Mouse (Mus musculus): ENCODE measurements around the gene Gja3. TPM values are rescaled to one million over a fixed set of nuclear protein-coding genes. Genes with fewer than 3 reads are reported as not detected.
"Not testable (repeated sequence)": the region's sequence is repeated elsewhere in the genome, so short reads cannot be mapped to it uniquely, and the experiment has no call there.

The Gja3 gene
- total and polyA plus RNA-seq, 3 experiments: 18.0 to 27.6 (median 22.4) TPM

DNA sequence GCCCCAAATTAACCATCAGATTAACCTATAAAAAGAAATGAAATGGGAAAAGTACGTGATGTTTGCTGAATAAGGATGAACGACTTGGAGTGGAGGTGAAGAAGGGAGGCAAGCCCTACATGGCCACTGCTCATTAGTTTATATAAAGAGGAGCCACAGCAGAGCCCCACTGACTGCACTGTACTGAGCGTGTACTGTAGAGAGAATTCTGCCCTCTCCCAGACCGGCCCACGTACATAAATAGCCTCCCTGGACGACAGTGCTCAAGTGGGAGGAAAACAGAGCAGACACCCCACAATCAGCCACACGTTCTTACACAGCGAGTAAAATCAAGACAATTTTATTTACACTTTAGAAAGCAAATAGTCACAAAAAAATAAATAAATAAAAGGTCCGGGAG, 23.8 kb downstream of the Gja3 start:
- H3K4me1 ChIP-seq (ENCODE audit: control insufficient read depth, insufficient read depth, low read length): peaks cover 1% of the 10 kb centered on the region; the same call in 1 of the 2 replicates
- H3K27ac ChIP-seq: peak overlapping the region; percentile 81
- intact Hi-C loops (cut with DNase I): no loop called here
- H3K27me3 ChIP-seq (ENCODE audit: control insufficient read depth, insufficient read depth, low read length): no peaks in the 10 kb centered on the region
- 50% methylated on average over 9 of the region's 9 CpGs for WGBS
- no peaks in the 10 kb centered on the region for H3K36me3 ChIP-seq (ENCODE audit: control insufficient read depth, insufficient read depth, low read length)
- peak overlapping the region; percentile 25 for H3K4me3 ChIP-seq
- no peaks in the 10 kb centered on the region for H3K79me2 ChIP-seq (replicated peaks; ENCODE audit: control insufficient read depth, insufficient read depth, low read length)
- DNase-seq: no peak
- peak overlapping the region; percentile 20; the same call in 1 of the 2 replicates for H3K9ac ChIP-seq (ENCODE audit: low read depth, low read length)
- TF ChIP-seq POLR2A (IDR thresholded peaks at IDR 0.05; ENCODE audit: insufficient read depth, low read depth, low read length): peak; percentile 54
- no peak for TF ChIP-seq CTCF (IDR thresholded peaks at IDR 0.05)
- 0 out of 2 replicates have a peak, but pooled peaks have one; percentile 45 for TF ChIP-seq EP300 (IDR thresholded peaks at IDR 0.05; ENCODE audit: insufficient read depth, low read depth, low read length)

DNA sequence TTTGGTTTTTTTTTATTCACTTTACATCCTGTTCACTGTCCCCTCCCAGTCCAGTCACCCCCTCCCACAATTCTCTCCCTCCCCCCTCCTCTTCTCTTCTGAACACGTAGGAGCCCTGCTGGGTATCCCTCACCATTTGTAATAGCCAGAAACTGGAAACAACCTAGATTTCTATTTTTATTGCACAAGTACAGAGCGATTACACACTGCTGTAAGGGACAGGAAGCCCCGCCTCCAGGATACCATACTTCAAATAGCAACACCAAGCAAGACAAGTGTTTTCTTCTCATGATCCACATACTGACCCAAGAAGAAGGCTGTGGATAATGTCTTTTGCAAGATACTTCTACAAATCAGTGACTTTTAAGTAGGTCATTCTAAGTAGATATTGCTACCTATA, 25.1 kb downstream of the Gja3 start:
- peak in 1 of 2 experiments; percentile 26 for DNase-seq
- Histone ChIP-seq H3K79me2 (replicated peaks; ENCODE audit: control insufficient read depth, insufficient read depth, low read length) (no peaks in the 10 kb centered on the region), H3K4me3 (peak overlapping the region; percentile 25), H3K27me3 (ENCODE audit: control insufficient read depth, insufficient read depth, low read length) (no peaks in the 10 kb centered on the region), H3K36me3 (ENCODE audit: control insufficient read depth, insufficient read depth, low read length) (no peaks in the 10 kb centered on the region), H3K27ac (peak overlapping the region; percentile 81), H3K9ac (ENCODE audit: low read depth, low read length) (no peak overlapping the region), H3K4me1 (ENCODE audit: control insufficient read depth, insufficient read depth, low read length) (peaks cover 1% of the 10 kb centered on the region; the same call in 1 of the 2 replicates)
- 24% methylated on average over 3 of the region's 3 CpGs for WGBS
- TF ChIP-seq POLR2A (IDR thresholded peaks at IDR 0.05; ENCODE audit: insufficient read depth, low read depth, low read length) (no peak), EP300 (IDR thresholded peaks at IDR 0.05; ENCODE audit: insufficient read depth, low read depth, low read length) (no peak), CTCF (IDR thresholded peaks at IDR 0.05) (no peak)
- intact Hi-C loops (cut with DNase I): no loop called here

DNA sequence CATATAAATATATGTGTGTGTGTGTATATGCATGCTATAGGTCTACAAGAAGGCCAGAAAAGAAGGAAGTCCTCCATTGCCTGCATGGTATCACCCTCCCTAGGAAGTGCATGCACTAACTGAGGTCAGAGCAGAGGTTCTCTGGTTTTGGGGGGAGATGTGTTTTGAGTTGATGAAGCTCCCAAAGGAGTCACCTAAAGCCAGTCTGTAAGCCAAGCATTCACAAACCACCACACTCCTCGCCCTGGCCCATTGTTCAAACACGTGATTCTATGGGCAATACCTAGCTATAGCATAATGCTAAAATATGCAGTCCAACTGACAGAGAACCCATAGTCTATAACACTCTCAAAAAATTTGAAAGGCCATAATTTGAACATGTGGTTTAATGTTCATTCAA, 39.5 kb downstream of the Gja3 start:
- no peak overlapping the region for H3K27ac ChIP-seq
- WGBS: 83% methylated on average over 2 of the region's 2 CpGs
- DNase-seq: no peak
- no peaks in the 10 kb centered on the region for H3K27me3 ChIP-seq (ENCODE audit: control insufficient read depth, insufficient read depth, low read length)
- no peaks in the 10 kb centered on the region for H3K36me3 ChIP-seq (ENCODE audit: control insufficient read depth, insufficient read depth, low read length)
- intact Hi-C loops (cut with DNase I): loop anchor here (1.0 kb wide), 1 partner anchor 13 kb away; no protein-coding TSS in a partner anchor
- TF ChIP-seq CTCF (IDR thresholded peaks at IDR 0.05) (no peak), POLR2A (IDR thresholded peaks at IDR 0.05; ENCODE audit: insufficient read depth, low read depth, low read length) (no peak), EP300 (IDR thresholded peaks at IDR 0.05; ENCODE audit: insufficient read depth, low read depth, low read length) (no peak)
- no peak overlapping the region for H3K4me3 ChIP-seq
- H3K4me1 ChIP-seq (ENCODE audit: control insufficient read depth, insufficient read depth, low read length): no peaks in the 10 kb centered on the region
- H3K79me2 ChIP-seq (replicated peaks; ENCODE audit: control insufficient read depth, insufficient read depth, low read length): no peaks in the 10 kb centered on the region
- H3K9ac ChIP-seq (ENCODE audit: low read depth, low read length): no peak overlapping the region

DNA sequence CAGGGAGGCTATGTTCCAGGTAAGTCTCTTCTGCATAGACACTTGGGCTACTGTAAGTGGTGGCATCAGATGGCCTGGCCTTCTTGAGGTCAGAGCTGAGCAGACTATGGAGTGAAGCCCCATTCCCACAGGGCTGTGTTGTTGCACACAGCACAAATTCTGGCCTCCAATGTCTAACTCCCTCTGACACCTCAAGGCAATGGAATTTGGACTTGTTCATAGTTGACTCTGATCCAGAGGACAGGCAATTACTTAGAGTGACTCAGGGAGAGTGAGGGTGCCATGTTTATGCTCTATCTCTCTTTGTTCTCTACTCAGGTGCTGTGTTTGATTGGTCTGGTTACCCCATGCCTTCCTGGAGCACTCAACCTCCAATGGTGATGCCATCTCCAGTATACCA, 41.1 kb downstream of the Gja3 start:
- H3K36me3 ChIP-seq (ENCODE audit: control insufficient read depth, insufficient read depth, low read length); H3K27me3 ChIP-seq (ENCODE audit: control insufficient read depth, insufficient read depth, low read length); H3K27ac ChIP-seq; H3K4me1 ChIP-seq (ENCODE audit: control insufficient read depth, insufficient read depth, low read length); DNase-seq; H3K9ac ChIP-seq (ENCODE audit: low read depth, low read length); intact Hi-C loops (cut with DNase I); H3K4me3 ChIP-seq; H3K79me2 ChIP-seq (replicated peaks; ENCODE audit: control insufficient read depth, insufficient read depth, low read length): not testable (repeated sequence)

DNA sequence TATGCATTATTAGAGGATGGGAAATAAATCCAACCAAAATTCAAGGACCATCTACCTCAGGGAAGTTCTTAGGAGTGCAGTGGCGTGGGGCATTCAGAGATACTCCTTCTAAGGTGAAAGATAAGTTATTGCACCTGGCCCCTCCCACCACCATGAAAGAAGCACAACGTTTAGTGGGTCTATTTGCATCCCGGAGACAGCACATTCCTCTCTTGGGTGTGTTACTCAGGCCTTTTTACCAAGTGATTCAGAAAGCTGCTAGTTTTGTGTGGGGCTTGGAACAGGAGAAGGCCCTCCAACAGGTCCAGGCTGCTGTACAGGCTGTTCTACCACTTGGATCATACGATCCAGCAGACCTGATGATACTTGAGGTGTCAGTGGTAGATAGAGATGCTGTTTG, 69.3 kb downstream of the Gja3 start:
- WGBS: 77% methylated on average over 4 of the region's 4 CpGs
- Histone ChIP-seq H3K79me2 (replicated peaks; ENCODE audit: control insufficient read depth, insufficient read depth, low read length) (no peaks in the 10 kb centered on the region), H3K4me1 (ENCODE audit: control insufficient read depth, insufficient read depth, low read length) (no peaks in the 10 kb centered on the region), H3K9ac (ENCODE audit: low read depth, low read length) (no peak overlapping the region), H3K36me3 (ENCODE audit: control insufficient read depth, insufficient read depth, low read length) (no peaks in the 10 kb centered on the region), H3K27ac (no peak overlapping the region), H3K27me3 (ENCODE audit: control insufficient read depth, insufficient read depth, low read length) (no peaks in the 10 kb centered on the region), H3K4me3 (no peak overlapping the region)
- intact Hi-C loops (cut with DNase I): no loop called here
- TF ChIP-seq CTCF (IDR thresholded peaks at IDR 0.05): no peak
- TF ChIP-seq EP300 (IDR thresholded peaks at IDR 0.05; ENCODE audit: insufficient read depth, low read depth, low read length): no peak
- TF ChIP-seq POLR2A (IDR thresholded peaks at IDR 0.05; ENCODE audit: insufficient read depth, low read depth, low read length): no peak
- DNase-seq: no peak

Other genes starting within 250 kb of the Gja3 start
- gene Zmym5, start 246.4 kb downstream of the Gja3 start, total RNA-seq (2021): 10 to 100 TPM; 19.2 to 21.6 TPM
- gene Zmym5, start 246.4 kb downstream of the Gja3 start, polyA plus RNA-seq (2012; rRNA removed): 5.4 and 11.3 TPM in 2 replicates
- 10 to 100 TPM; 29.1 to 34.7 TPM for gene Zmym2, start 171.4 kb downstream of the Gja3 start, total RNA-seq (2021)
- 6.9 and 14.8 TPM in 2 replicates for gene Zmym2, start 171.4 kb downstream of the Gja3 start, polyA plus RNA-seq (2012; rRNA removed)
- gene Gjb2, start 46.6 kb upstream of the Gja3 start, total RNA-seq (2021): not detected
- gene Gjb2, start 46.6 kb upstream of the Gja3 start, polyA plus RNA-seq (2012; rRNA removed): 0.18 and 0.20 TPM in 2 replicates
- gene Gm4491, start 57.8 kb upstream of the Gja3 start, total RNA-seq (2021): not detected
- not detected in 2 replicates for gene Gm4491, start 57.8 kb upstream of the Gja3 start, polyA plus RNA-seq (2012; rRNA removed)
- not detected for gene Gjb6, start 75.5 kb upstream of the Gja3 start, total RNA-seq (2021)
- not detected in 2 replicates for gene Gjb6, start 75.5 kb upstream of the Gja3 start, polyA plus RNA-seq (2012; rRNA removed)

All from heart, adult 2 months (tissue).